Mouse (Mus musculus) C2C12 (cell line): ENCODE measurements at regions not wholly inside any gene's neighbourhood (a gene's known extent, or its start where the extent isn't known, plus 50 kb on each side); places are given as distances from the start of the nearest gene placed in this dataset.

Experiments used
- CTCF ChIP-seq: IDR thresholded peaks from one replicate; pipeline ENCODE4 v1.5.1; 2011; ENCODE audit not compliant: control insufficient read depth, insufficient read depth, insufficient read length
- FOSL1 ChIP-seq: IDR thresholded peaks from one replicate; pipeline ENCODE4 v1.8.0; 2011; ENCODE audit warnings: mild to moderate bottlenecking, low read length; ENCODE audit not compliant: poor library complexity, insufficient read depth, severe bottlenecking
- MAX ChIP-seq: IDR thresholded peaks from one replicate; pipeline ENCODE4 v1.6.1; 2011; ENCODE audit warnings: mild to moderate bottlenecking, control low read depth
- MYOD1 ChIP-seq: IDR thresholded peaks from one replicate; pipeline ENCODE4 v1.6.1; 2011; ENCODE audit warnings: low read depth; ENCODE audit not compliant: control insufficient read depth, insufficient read length
- MYOG ChIP-seq: IDR thresholded peaks from one replicate; pipeline ENCODE4 v1.6.1; 2011; ENCODE audit not compliant: control insufficient read depth, insufficient read length; ENCODE audit errors: extremely low read depth
- USF1 ChIP-seq: IDR thresholded peaks from one replicate; pipeline ENCODE4 v1.6.1; 2011; ENCODE audit warnings: low read depth, mild to moderate bottlenecking, control low read depth, moderate library complexity

DNA sequence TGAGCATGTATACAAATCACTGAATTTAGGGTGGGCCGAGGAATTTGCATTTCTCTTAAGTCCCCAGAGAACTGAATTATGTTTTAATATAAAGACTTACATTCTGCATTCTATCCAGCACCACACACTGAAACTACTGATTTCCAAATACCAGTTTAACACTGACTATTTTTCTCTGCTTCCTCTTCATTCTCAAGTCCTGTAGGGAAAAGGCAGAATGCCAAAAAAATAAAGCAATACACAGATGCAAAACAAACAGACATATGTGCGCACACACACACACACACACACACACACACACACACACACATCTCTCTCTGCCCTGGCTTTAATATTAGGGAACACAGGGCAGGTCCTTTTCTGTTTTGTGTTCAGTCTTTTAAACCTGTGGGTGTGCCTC, 79.6 kb upstream of the Cd93 start:
- TF ChIP-seq CTCF (no peak), MAX (no peak), MYOD1 (no peak), USF1 (no peak), MYOG (no peak), FOSL1 (no peak)
